Comparison of ENCODE assay signal across 10 mouse cellular contexts in the genomic region with DNA sequence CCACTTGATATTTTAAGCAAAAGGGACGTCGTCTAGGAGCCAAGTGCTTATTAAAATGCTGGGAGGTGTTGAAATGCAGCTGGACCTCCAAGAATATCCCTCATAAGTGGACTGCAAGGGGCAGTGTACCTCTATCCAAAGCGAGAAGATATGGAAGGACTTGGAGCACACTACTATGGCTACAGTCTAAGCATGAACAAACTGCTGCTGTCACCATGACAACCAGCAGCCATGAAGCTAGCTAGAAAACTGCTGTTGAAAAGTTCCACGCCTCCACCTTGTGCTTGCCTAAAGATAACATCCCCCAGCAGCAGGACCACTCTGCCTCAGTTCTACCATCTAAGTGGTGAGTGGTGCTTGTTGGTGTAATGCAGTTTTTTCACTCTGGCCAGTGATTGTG.
DNase-seq lines count a peak whose midpoint lies in the region; ATAC-seq and TF ChIP-seq lines count a peak whose summit lies in the region.
"Had no signal": no experiment of that assay in that cellular context is flagged by ENCODE, and none has a peak within 500 bp of the region (broad histone marks: within the 10 kb centered on the region; RNA-seq: fewer than 3 reads in every experiment).

No protein-coding gene starts in this region.

- ATAC-seq in midbrain, postnatal 0 days (ENCODE audit: low FRiP score): peak; percentile 82
- no peak for ATAC-seq in monocyte, adult 5-6 weeks (replicated peaks; ENCODE audit: insufficient number of reproducible peaks, low FRiP score, low TSS enrichment, poor library complexity, severe bottlenecking)

- no peak overlapping the region for H3K4me3 ChIP-seq in heart, adult 2 months
- H3K4me3 ChIP-seq in midbrain, postnatal 0 days (ENCODE audit: low read depth, low read length): no peak overlapping the region
- H3K4me3 ChIP-seq: limb, embryonic 12.5 days had no signal

- H3K4me1 ChIP-seq in heart, adult 2 months (ENCODE audit: control insufficient read depth, insufficient read depth, low read length): no peaks in the 10 kb centered on the region
- H3K4me1 ChIP-seq in midbrain, postnatal 0 days (ENCODE audit: insufficient read depth, low read length): no peaks in the 10 kb centered on the region; the same call in 1 of the 2 replicates
- H3K4me1 ChIP-seq: limb, embryonic 12.5 days had no signal

- DNase-seq in heart, adult 2 months: no peak
- no peak for DNase-seq in heart, adult 8-10 months (ENCODE audit: low spot score)
- peak; percentile 21 for DNase-seq in embryo, embryonic 10 days (ENCODE audit: low spot score)
- DNase-seq in heart, postnatal 4 days: peak; percentile 43
- peak; percentile 73 for DNase-seq in midbrain, postnatal 0 days (ENCODE audit: low spot score)
- DNase-seq in cerebellum, adult 11-12 months: no peak
- DNase-seq in gastrocnemius, adult 18-20 months (ENCODE audit: low spot score): no peak
- DNase-seq: adrenal gland, adult 8-10 months had no signal

- no peak for TF ChIP-seq EP300 in heart, adult 2 months (IDR thresholded peaks at IDR 0.05; ENCODE audit: insufficient read depth, low read depth, low read length)

- no peak overlapping the region for H3K27ac ChIP-seq in heart, adult 2 months
- no peak overlapping the region for H3K27ac ChIP-seq in midbrain, postnatal 0 days (ENCODE audit: low read depth, low read length)
- H3K27ac ChIP-seq: limb, embryonic 12.5 days had no signal

- TF ChIP-seq CTCF in heart, adult 2 months (IDR thresholded peaks at IDR 0.05): 0 out of 2 replicates have a peak, but pooled peaks have one; percentile 9
- peak; percentile 35 for TF ChIP-seq CTCF in midbrain, postnatal 0 days (IDR thresholded peaks at IDR 0.05)

- H3K4me2 ChIP-seq in midbrain, postnatal 0 days (ENCODE audit: low read depth, low read length, poor library complexity, severe bottlenecking): no peak overlapping the region
- H3K4me2 ChIP-seq: limb, embryonic 12.5 days had no signal

- intact Hi-C loops in heart, adult 2 months (cut with DNase I): no loop called here

- no peaks in the 10 kb centered on the region for H3K9me3 ChIP-seq in midbrain, postnatal 0 days (ENCODE audit: low read length)
- H3K9me3 ChIP-seq: limb, embryonic 12.5 days had no signal

- 26% methylated on average over 4 of the region's 4 CpGs for WGBS in heart, adult 2 months
- 42% methylated on average over 4 of the region's 4 CpGs for WGBS in midbrain, postnatal 0 days

- H3K9ac ChIP-seq in heart, adult 2 months (ENCODE audit: low read depth, low read length): no peak overlapping the region
- H3K9ac ChIP-seq in midbrain, postnatal 0 days (replicated peaks; ENCODE audit: low read length, poor library complexity, severe bottlenecking): no peak overlapping the region
- H3K9ac ChIP-seq: limb, embryonic 12.5 days had no signal

- no peaks in the 10 kb centered on the region for H3K36me3 ChIP-seq in heart, adult 2 months (ENCODE audit: control insufficient read depth, insufficient read depth, low read length)
- H3K36me3 ChIP-seq in midbrain, postnatal 0 days (ENCODE audit: insufficient read depth, low read length): no peaks in the 10 kb centered on the region
- H3K36me3 ChIP-seq: limb, embryonic 12.5 days had no signal

- H3K79me2 ChIP-seq in heart, adult 2 months (replicated peaks; ENCODE audit: control insufficient read depth, insufficient read depth, low read length): no peaks in the 10 kb centered on the region

- no peaks in the 10 kb centered on the region for H3K27me3 ChIP-seq in heart, adult 2 months (ENCODE audit: control insufficient read depth, insufficient read depth, low read length)
- no peaks in the 10 kb centered on the region; the same call in 1 of the 2 replicates for H3K27me3 ChIP-seq in midbrain, postnatal 0 days (ENCODE audit: insufficient read depth, low read length)
- H3K27me3 ChIP-seq: limb, embryonic 12.5 days had no signal

- TF ChIP-seq POLR2A in heart, adult 2 months (IDR thresholded peaks at IDR 0.05; ENCODE audit: insufficient read depth, low read depth, low read length): no peak

Comparison
In these comparisons a context has a peak if more than half of its experiments do, and no peak if none do; other contexts are left out.
1. DNase-seq: peak in embryo, embryonic 10 days (single experiment), heart, postnatal 4 days (single experiment) and midbrain, postnatal 0 days (single experiment); none in heart, adult 2 months (0 of 2), heart, adult 8-10 months (single experiment), cerebellum, adult 11-12 months (single experiment) and gastrocnemius, adult 18-20 months (single experiment).